Mouse (Mus musculus) cerebellum, adult 18-20 months (tissue): ENCODE measurements around the gene Clmn.

Experiments
- DNase-seq, 2 experiments: peaks; one replicate each; pipeline ENCODE4 v3.0.0; 2021

The Clmn gene

DNA sequence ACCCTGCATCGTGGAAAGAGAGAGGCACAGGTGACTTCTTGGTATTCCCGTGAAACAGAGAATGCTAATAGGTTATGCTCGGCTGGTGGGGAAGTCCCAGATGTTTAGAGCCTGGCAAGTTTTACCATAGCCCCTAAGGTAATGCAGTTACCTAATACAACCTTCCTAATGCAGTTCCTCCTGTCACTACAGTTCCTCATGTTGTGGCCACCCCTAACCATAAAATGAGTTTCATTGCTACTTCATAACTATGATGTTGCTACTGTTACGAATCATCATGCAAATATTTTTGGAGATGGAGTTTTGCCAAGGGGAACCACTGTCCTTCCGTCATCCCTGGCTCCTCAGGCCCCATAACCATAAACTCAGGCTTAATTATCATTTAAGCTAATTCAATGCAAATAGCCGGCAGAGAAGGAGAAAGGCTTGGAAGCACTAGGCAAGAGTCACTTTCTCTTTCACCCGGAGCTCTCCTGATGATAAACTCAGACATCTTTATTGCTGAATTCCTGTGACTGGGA is 53.9 kb downstream of the Clmn start:
- no peak for DNase-seq

DNA sequence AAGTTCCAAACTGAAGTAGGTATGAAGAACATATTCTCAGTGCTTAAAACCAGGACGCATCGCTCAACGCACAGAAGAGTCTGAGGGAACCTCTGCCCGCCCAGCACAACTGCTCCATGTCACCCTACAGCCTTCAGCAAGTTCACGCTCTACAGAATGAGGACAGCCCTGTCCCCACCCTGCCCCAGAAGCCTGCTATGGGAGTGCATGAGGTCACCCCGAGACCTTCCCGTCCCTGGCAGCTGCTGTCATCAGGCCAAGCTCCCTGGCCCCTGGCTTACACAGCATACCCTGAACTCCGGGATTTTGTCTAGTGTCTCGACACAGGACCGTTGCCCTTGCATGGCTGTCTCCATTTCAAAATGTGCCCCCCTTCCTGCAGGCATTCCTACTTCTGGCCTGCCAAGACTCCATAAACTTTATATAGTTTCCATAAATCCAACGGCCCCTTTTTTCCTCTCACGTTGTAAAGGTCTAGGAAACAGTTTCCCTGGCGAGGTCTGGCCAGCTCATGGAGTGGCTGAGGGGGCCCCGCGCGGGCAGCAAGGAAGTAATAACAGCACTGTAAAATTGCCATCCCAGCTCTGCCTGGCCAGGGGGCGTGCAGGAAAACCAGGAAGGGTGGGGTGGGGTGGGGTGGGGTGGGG is 56.3 kb downstream of the Clmn start:
- DNase-seq: no peak

DNA sequence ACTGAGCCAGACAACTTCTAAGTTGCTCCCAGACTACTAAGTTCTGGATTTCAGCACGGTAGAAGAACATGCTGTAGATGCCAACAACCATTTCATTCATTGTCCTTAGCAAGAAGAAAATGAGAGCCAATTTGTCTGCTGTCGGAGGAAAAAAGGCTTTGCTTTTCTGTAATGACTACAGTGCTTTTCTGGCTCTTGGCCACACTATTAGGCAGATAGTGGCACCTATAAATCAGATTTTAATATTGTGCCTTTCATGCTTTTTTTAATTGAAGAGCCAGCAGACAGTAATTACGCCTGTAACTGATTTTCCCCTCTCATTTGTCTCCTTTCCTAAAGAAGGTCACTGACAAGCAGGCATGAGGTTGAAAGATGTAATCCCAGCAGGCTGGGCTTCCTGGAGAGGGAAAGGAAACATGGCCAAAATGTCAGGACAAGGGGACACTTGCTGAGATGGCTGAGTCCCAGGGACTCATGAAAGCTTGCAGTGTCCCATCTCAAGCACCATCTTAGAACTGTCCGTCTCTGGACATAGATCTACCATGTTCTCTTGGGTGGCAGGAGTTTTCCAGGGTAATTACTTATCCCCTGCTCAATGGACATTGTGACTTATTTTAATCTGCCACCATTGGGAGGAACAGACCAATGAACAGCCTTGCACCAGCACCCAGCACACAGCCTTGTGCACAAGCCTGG is 58.0 kb downstream of the Clmn start:
- DNase-seq: no peak

DNA sequence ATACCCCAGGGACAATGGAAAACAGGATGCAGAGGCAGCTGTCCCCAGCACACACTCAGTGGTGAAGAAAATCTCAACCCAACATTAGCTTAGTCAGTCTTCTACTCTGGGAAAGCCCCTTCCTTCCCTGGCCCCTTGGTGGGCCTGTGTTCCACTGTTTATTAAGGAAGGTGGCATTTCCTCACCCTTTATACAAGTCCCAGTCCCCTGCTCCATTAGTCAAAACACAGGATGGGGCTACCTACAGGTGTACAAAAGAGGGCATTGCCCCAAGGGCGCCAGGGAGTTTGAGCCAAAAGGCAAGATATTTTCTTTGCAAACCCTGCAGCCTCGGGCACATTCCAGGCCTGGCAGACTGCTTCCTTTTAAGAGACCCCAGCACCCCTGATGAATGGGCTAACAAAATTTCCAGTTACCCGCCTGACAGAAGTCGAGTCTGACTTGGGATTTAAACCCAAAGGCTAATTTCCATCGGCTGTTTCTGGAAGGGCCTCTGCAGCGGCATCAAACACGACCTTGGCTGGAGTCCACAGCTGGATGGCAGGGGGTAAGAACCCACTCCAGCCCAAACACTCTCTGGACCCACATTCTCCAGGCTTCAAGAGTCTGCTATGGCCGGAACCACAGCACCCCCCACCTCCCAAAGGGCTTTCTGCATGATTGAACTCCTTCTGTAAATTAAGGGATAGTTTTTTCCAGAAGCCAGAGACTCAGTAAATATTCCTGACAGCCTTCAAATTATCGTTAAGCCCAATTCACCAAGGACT is 63.2 kb downstream of the Clmn start:
- DNase-seq: no peak

DNA sequence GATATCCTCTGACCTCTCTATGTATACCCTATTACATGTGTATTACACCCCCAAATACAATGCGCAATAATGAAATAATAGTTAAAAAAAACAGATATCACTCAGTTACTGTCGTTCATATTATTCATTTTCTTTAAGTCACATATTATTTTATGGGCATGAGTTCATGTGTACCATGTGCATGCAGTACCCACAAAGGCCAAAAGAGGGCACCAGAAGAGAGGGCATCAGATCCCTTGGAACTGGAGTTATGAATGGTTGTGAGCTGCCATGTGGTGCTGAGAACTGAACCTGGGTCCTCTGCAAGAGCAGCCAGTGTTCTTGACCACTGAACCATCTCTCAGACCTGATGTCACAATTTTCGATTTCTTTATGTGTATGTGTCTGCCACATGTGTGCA is 65.5 kb downstream of the Clmn start:
- DNase-seq: no peak

DNA sequence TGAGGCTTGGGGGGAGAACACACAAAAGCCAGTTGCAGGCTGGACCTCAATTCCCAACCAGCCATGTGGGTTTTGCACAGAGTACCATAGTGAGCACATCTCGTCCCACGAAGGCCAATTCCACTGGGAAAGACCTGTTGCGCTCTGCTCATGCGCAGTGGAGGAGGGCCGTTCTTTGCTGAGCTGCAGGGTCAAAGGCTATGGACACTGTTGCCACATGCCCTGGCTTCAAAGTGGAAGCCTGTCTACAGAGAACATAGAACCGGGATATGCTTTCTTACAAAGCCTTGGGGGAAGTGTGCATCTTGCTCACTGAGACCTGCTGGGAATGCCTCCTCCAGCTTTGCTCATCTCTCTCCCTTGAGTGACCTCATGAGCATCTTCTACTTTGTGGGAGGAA is 67.0 kb downstream of the Clmn start:
- DNase-seq: no peak

DNA sequence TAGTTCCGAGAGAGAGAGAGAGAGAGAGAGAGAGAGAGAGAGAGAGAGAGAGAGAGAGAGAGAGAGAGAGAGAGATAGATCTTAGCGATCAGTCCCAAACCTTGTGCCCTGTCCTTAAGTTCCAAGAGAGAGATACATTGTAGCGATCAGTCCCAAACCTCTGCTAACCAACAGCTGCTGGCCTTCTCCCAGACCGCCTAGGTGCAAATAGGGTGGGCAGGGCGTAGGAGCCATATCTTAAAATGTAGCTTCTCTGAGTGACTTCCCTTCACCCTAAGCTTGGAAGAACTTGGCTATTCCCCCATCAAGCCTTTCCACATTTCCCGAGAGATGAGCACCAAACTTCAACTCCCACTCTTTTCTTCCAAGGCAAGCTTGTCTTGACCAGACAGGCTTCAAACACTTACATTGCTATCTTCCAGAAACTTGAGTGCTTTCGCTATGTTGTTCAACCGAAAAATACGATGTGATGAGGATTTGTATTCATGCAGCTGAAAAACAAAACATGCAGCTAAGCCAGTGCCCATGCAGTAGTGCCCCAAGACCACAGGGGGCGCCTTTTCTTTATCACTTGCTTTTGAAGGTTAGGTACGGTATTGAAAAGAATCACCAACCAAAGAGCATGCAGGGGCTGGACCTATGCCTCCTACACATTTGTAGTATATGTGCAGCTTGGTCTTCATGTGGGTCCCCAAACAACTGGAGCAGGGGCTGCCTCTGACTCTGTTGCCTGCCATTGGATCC is 68.1 kb downstream of the Clmn start:
- DNase-seq: no peak

DNA sequence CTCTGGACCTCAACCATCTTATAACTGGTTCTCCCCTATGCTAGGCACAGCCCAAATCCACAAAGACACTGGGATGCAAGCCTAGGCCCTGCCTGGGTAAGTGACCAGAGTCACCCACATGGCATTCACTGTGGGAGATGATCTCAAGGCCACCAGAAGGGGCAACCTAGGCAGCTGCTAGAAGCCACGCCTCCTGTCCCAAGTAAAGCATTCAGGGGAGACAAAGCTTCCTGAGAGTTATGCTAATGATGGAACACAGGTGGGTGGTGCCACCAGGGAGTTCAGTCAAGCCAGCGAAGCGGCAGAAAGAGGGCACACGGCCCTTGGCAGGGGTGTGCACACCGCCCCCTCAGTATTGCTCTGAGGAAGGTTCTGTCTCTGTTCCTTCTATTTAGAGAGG is 69.9 kb downstream of the Clmn start:
- DNase-seq: no peak

DNA sequence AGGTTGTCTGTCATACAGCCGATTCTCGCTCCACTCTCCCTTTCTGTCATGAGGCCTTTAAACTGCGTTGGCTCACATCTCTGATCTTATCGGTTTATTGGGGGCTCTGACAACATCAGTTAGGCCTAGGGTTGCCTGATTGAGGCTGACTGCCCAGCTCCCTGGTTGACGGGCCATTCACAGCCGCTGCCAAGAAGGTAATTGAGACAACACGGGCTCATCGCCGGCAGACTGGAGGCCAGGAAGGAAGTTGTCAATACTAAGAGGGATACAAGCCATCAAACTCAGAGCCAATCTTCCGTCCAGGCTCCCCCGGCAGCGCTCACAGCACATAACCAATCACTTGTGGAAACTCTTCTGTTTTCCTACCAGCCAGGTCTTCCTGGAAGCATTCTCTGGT is 71.4 kb downstream of the Clmn start:
- no peak for DNase-seq

DNA sequence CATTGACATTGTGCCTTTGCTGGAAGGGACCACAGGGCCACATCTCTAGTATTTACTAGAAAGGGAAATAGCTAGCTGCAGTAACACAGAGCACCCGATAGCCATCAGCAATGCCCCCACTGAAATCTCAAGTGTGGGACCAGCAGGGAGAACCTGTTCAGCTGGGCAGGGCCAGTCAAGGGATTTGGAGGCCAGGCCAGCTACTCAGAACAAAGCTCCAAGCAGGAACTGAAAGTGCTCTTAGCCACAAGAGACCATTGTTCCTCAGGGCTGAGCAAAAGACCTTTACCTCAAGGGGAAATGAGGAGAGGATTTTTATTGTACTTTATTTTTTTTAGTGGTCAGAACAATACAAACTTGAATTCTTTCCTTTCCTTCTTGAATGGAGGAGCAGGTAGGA is 87.3 kb downstream of the Clmn start:
- no peak for DNase-seq

DNA sequence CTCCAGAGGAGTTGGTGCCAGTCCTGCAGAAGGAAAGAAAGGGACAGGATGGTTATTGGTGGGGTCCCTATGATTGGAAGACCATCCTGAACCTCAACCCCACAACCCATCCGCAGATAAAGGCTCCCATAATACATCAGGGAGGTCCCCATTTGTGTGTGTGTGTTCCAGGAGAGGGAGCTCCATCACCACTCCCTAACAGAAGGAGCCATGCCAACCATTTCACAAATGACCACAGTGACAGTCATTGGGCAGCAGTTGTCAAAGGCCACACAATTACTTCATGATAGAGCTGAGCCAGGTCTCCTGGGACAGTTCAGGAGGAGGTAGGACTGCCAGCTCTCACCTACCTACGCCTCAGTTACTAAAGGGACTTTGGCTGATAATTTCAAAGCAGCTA is 92.9 kb downstream of the Clmn start:
- DNase-seq: peak in 1 of 2 experiments; percentile 16

DNA sequence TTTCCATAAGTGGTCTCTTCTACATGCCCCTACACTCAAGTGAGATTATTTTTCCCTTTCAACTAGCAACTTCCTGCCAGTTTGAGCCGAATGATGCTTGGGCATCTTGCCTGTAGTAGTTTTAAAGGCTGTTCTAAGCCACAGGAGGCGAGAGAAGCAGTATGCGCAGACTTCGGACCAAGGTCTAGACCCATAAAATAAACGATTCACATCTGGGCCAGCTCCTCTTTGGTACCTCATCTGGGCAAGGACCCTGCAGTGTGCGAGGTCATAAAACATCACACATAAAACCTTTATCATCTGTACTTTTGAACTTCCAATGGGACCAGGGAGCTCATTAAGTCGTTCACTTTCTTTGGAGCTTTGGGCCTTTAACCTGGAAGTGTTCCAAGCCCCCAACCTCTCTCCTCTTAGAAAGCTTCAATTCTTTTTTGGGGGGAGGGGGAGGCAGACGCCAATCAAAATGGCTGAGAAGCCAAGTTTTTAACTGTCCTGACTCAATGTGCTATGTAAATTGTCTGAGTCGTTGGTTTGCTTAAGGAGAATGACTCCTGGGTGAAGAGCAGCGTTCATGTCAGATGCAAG is 95.6 kb downstream of the Clmn start:
- no peak for DNase-seq

DNA sequence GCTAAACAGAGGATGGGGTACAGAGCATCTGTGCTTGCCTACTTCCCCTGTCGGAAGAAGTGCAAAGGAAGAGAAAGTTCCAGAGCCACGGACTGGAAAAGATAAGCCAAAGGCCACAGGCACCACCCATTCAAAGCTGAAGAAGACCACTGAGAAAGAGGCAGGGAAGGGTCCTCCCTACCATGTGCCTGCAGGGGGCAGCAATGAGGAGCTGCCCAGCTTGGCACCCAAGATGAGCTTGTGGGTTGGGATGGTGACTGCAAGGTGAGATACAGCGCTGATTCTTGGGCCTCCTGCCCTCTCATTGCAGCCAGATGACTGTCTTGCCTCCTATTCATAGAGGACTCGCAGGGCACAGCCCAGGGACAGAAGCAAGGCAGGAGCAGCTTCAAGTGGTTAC is 97.7 kb downstream of the Clmn start:
- DNase-seq: no peak

DNA sequence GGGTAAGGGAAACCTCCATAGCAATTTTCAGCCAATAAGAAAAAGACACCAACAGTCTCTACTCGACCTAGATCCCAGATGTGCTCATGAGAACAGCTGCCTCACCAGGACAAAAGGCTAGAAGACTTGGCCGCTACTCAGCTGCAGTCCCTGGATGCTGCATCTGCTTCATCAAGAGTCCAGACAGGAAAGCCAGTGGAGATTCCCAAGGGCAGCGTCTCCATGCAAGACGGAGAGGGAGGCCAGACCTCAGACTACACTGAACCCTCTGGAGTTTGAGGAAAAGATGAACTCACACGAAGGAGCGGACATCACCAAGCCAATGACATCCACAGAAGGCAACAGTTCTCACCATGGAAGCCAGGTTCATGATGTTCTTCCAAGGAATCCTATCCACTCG is 99.1 kb downstream of the Clmn start:
- DNase-seq: no peak

DNA sequence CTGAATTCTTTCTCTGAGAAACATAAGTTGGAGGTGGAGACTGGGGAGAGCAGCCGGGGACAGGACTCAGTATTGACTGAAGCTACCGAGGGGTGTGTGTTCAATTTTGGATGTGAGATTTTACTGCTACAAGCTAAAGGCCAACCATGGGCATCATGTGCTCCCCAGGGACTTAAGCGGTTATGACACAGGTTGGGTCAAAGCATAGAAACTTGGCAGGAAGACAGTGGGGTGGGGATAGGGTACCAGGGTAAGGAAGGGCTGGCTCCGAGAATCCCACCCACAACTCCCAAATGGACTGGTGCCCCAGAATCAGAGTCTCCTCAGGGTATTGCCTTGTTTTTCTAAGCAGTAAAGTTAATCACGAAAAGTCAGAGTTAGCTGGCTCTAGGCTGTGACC is 99.8 kb downstream of the Clmn start:
- no peak for DNase-seq

DNA sequence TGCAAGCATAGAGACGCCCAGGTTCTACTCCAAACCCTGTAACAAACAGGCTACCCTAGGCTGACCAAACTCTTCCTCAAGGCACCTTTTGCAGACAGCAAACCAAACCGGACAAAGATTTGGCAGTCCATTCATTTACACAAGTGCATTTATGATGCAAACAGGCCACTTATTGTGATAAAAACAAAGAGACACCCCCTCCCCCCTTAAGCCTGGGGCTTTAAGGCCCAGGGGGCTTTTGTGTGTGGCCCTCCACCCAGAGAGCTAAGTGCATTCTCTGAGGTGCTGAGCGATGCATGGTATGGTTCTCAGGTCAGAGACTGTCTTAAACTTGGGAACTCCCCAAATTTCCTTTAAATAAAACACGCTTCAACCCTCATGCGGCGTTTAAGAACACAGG is 101.0 kb downstream of the Clmn start:
- no peak for DNase-seq

DNA sequence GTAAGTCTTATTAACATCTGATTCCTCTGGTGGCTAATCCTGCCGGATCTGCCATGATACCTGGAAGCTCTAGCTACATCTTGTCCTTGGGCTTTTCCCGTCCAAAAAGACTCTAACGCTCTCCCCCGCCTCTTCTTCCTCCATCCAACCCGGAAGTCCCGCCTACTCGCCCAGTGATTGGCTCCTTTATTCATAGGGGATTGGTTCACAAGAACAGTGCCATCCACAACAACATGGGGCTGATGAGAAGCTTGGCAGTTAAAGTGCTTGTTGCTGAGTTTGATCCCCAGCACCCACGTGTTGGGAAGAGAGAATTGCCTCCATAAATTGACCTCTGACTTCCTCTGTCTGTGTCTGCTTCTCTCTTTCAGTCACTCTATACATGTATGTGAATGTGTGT is 103.5 kb downstream of the Clmn start:
- no peak for DNase-seq

DNA sequence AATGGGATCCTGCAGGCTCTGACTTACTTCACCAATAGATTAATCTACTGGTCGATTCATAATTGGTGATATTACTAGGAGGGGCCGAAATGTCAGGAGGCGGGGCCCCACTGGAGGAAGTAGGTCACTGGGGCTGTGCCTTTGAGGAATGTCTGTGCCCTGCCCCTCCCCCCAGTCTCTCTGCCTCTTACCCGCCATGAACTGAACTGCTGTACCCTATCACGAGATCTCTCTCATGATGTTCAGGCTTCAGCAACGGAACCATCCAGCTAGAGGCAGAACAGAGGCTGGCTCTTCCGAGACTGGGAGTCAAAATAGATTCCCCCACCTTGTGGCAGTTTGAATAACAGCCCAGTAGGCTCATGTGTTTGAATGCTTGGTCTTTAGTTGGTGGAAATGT is 106.8 kb downstream of the Clmn start:
- no peak for DNase-seq

DNA sequence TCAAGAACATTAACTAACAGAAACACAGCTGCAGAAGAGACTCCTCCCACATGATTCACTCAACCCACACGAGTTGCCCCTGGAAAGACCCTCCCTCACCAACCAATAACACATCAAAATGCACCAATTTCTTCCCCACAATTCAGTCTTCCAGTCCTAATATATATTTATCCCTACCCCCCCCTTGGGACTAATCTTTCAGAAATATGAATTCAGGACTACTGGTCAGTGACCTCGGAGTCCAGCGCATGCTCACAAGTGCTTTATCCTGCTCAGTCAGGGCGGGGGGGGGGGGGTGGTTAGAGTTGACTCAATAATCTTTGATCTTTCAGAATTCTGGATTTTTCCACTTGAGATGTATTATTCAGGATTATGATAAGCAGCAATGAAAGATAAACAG is 111.2 kb downstream of the Clmn start:
- no peak for DNase-seq

DNA sequence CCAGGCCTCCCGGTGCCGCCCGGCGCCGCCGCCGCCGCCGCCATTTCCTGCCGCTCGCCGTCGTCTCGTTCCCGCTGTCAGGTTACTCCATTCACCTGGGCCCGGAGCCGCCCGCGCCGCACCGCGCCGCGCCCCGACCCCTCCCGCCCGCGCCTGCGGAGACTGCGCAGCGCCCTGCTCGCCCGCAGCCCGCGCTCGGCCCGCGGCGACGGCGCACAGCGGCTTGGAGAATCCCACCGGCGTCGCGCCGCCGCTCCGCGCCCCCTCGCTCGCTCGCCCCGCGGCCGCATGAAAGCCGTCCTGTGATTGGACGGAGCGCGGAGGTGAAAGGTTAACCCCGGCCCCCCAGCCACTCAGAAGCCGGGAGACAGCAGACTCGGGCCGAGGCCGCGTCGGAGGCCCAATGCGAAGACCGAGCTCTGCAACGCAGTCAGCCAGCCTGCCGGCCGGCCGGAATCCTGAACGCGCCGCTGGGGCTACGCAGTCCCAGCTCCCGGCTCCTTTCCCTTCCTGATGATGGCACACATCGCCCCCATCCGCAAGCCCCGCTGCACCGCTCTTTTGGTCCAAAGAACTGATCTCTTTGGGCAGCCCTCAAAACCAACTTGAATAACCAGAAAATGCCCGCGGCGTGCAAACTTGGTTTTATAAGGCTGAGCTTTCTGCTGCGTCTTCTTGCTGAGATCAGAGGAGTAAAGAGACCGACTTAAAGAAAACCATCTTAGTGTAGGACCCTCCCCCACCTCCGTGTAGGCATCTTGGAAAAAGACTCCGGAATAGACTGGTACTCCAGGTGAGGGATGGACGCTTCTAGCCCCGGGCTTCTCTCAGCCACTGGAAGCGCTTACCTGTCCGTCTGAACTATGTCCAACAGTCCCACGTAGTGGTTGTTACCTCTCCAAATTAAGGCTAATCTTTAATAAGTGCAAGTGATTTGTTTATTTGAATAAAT is 112.8 kb downstream of the Clmn start, which contains the start of gene Dicer1:
Dicer1 (minus strand) TSS at position 139 of the 952 bp plus-strand sequence.
- peak; percentile 94 to 100 for DNase-seq

DNA sequence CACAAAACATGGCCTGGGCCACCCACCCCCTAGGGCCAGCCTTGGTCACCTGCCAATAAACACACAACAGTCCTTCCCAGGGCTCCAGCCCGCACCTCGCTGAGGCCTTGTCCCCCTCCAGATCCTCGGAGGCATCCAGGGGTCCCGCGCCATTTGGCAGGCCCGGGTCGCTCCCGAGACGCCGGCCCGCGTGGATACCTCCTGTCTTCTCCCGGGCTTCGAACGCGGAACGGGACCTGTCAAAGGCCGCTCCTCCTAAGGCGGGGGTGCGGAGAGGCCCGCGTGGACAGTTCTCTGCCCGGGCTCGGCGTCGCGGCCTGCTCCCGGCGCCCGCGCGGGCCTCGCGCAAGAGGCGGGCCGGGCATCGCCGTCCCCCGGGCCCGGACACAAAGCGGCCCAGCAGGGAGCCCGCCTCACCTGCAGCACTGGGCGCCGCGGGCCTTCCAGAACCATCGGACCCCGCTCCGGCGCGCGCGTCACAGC is 113.5 kb downstream of the Clmn start:
- DNase-seq: peak in 1 of 2 experiments; percentile 50
